ENCODE assay signal across 8 mouse cellular contexts in genomic region chr5:53258038-53258786, GRCm38 (mm10). TPM values are rescaled to one million over a fixed set of nuclear protein-coding genes. Genes with fewer than 3 reads are reported as not detected.
DNase-seq lines count a peak whose midpoint lies in the region; ATAC-seq and TF ChIP-seq lines count a peak whose summit lies in the region.

No protein-coding gene starts in this region.

- H3K27me3 ChIP-seq in forebrain, embryonic 13.5 days = 0 out of 2 replicates have a peak, but pooled peaks cover 2% of the 10 kb centered on the region
- peaks cover 44% of the 10 kb centered on the region for H3K27me3 ChIP-seq in midbrain, embryonic 10.5 days (ENCODE audit: low read depth, poor library complexity, severe bottlenecking)
- no peaks in the 10 kb centered on the region; the same call in 1 of the 2 replicates for H3K27me3 ChIP-seq in stomach, postnatal 0 days (ENCODE audit: control insufficient read depth, insufficient read depth, low read length)

- peak overlapping the region; percentile 67 for H3K27ac ChIP-seq in layer of hippocampus, adult 2 months
- peak overlapping the region; percentile 38; the same call in 1 of the 2 replicates for H3K27ac ChIP-seq in forebrain, embryonic 13.5 days
- H3K27ac ChIP-seq in midbrain, embryonic 10.5 days (replicated peaks) = peak overlapping the region; percentile 81
- H3K27ac ChIP-seq in stomach, postnatal 0 days (replicated peaks) = no peak overlapping the region

- DNase-seq in layer of hippocampus, adult 2 months (ENCODE audit: low spot score in 2 of 2) = no peak
- no peak for DNase-seq in layer of hippocampus, adult 9-11 months
- DNase-seq in brain, embryonic 14.5 days (ENCODE audit: low read depth) = peak; percentile 86
- peak; percentile 26 for DNase-seq in kidney, postnatal 10 days
- DNase-seq in midbrain, embryonic 10.5 days (ENCODE audit: low spot score) = peak; percentile 65
- peak; percentile 26 for DNase-seq in stomach, postnatal 0 days (ENCODE audit: low spot score)
- no peak for DNase-seq in c-Kit-positive CD71-positive TER-119-positive erythroid progenitor cells, embryonic 14.5 days (ENCODE audit: low spot score)

- H3K4me2 ChIP-seq in forebrain, embryonic 13.5 days = peak overlapping the region; percentile 67
- peak overlapping the region; percentile 60 for H3K4me2 ChIP-seq in stomach, postnatal 0 days (replicated peaks; ENCODE audit: low read depth)

- 3% methylated on average over 29 of the region's 29 CpGs for WGBS in forebrain, embryonic 13.5 days
- 7% methylated on average over 29 of the region's 29 CpGs for WGBS in midbrain, embryonic 10.5 days
- 4% methylated on average over 29 of the region's 29 CpGs for WGBS in stomach, postnatal 0 days

- H3K9ac ChIP-seq in forebrain, embryonic 13.5 days = peak overlapping the region; percentile 60
- H3K9ac ChIP-seq in stomach, postnatal 0 days (ENCODE audit: low read length) = peak overlapping the region; percentile 38; the same call in 1 of the 2 replicates

- H3K4me3 ChIP-seq in layer of hippocampus, adult 2 months = peak overlapping the region; percentile 51
- peak overlapping the region; percentile 36 for H3K4me3 ChIP-seq in forebrain, embryonic 13.5 days
- H3K4me3 ChIP-seq in midbrain, embryonic 10.5 days = peak overlapping the region; percentile 52
- peak overlapping the region; percentile 29 for H3K4me3 ChIP-seq in stomach, postnatal 0 days (ENCODE audit: low read depth, low read length)

- TF ChIP-seq EP300 in stomach, postnatal 0 days (optimal IDR thresholded peaks at IDR 0.05) = no peak

- H3K9me3 ChIP-seq in forebrain, embryonic 13.5 days (replicated peaks) = no peaks in the 10 kb centered on the region
- H3K9me3 ChIP-seq in midbrain, embryonic 10.5 days (replicated peaks) = peaks cover 3% of the 10 kb centered on the region; the same call in 1 of the 2 replicates
- H3K9me3 ChIP-seq in stomach, postnatal 0 days (ENCODE audit: control insufficient read depth, low read length) = no peaks in the 10 kb centered on the region

- TF ChIP-seq CTCF in layer of hippocampus, adult 2 months (conservative IDR thresholded peaks at IDR 0.05) = peak; percentile 46
- TF ChIP-seq CTCF in brain, embryonic 14.5 days (IDR thresholded peaks at IDR 0.05; ENCODE audit: borderline replicate concordance, extremely low read depth, insufficient read depth, insufficient read length) = peak; percentile 10; the same call in 1 of the 2 replicates
- peak; percentile 36; the same call in 1 of the 2 replicates for TF ChIP-seq CTCF in stomach, postnatal 0 days (IDR thresholded peaks at IDR 0.05; ENCODE audit: low read depth)

- ATAC-seq in forebrain, embryonic 13.5 days = peak; percentile 64
- ATAC-seq in stomach, postnatal 0 days (ENCODE audit: low FRiP score, low TSS enrichment) = 0 out of 2 replicates have a peak, but pooled peaks have one; percentile 28

- peaks cover 34% of the 10 kb centered on the region for H3K4me1 ChIP-seq in forebrain, embryonic 13.5 days
- H3K4me1 ChIP-seq in midbrain, embryonic 10.5 days = peaks cover 38% of the 10 kb centered on the region
- no peaks in the 10 kb centered on the region for H3K4me1 ChIP-seq in stomach, postnatal 0 days (replicated peaks; ENCODE audit: control insufficient read depth, insufficient read depth)

- TF ChIP-seq POLR2A in brain, embryonic 14.5 days (IDR thresholded peaks at IDR 0.05; ENCODE audit: borderline replicate concordance, extremely low read depth, insufficient read depth, insufficient read length, poor library complexity, severe bottlenecking) = no peak

- H3K36me3 ChIP-seq in forebrain, embryonic 13.5 days (ENCODE audit: poor library complexity, severe bottlenecking) = no peaks in the 10 kb centered on the region
- no peaks in the 10 kb centered on the region for H3K36me3 ChIP-seq in midbrain, embryonic 10.5 days
- H3K36me3 ChIP-seq in stomach, postnatal 0 days (ENCODE audit: control insufficient read depth, insufficient read depth, low read length) = no peaks in the 10 kb centered on the region

RNA-seq across cellular contexts. Expression of gene Smim20, which starts 8.7 kb away (rescaled TPM):
- total RNA-seq in layer of hippocampus, adult 2 months (2021) = 10 to 100 TPM; 41.1 to 43.7 TPM
- polyA plus RNA-seq in brain, embryonic 14.5 days (2012; rRNA removed) = 47.0 and 51.3 TPM in 2 replicates
- 64.8 and 70.7 TPM in 2 replicates for polyA plus RNA-seq in forebrain, embryonic 13.5 days (2015; fragmentation: Nextera tagmentation; extraction: Ambion mirVana)
- 70.9 and 74.1 TPM in 2 replicates for polyA plus RNA-seq in midbrain, embryonic 10.5 days (2016; fragmentation: Nextera tagmentation; extraction: Ambion mirVana)
- polyA plus RNA-seq in stomach, postnatal 0 days (2015; fragmentation: Nextera tagmentation; extraction: Ambion mirVana) = 80.2 and 82.9 TPM in 2 replicates

RNA-seq across cellular contexts. Expression of gene Sel1l3, which starts 44.5 kb away (rescaled TPM):
- 10 to 100 TPM; 38.3 to 40.7 TPM for total RNA-seq in layer of hippocampus, adult 2 months (2021)
- polyA plus RNA-seq in brain, embryonic 14.5 days (2012; rRNA removed) = 15.5 and 17.3 TPM in 2 replicates
- 7.0 and 8.5 TPM in 2 replicates for polyA plus RNA-seq in forebrain, embryonic 13.5 days (2015; fragmentation: Nextera tagmentation; extraction: Ambion mirVana)
- 0.96 and 1.1 TPM in 2 replicates for polyA plus RNA-seq in midbrain, embryonic 10.5 days (2016; fragmentation: Nextera tagmentation; extraction: Ambion mirVana)
- polyA plus RNA-seq in stomach, postnatal 0 days (2015; fragmentation: Nextera tagmentation; extraction: Ambion mirVana) = 10.0 and 11.3 TPM in 2 replicates

Comparison
In these comparisons a context has a peak if more than half of its experiments do, and no peak if none do; other contexts are left out.
1. DNase-seq: peak in brain, embryonic 14.5 days (single experiment), kidney, postnatal 10 days (single experiment), midbrain, embryonic 10.5 days (single experiment) and stomach, postnatal 0 days (single experiment); none in layer of hippocampus, adult 2 months (0 of 2), layer of hippocampus, adult 9-11 months (single experiment) and c-Kit-positive CD71-positive TER-119-positive erythroid progenitor cells, embryonic 14.5 days (single experiment).
2. Peak in every context shown above with its lines, with median percentiles within 50 percentile points of each other: H3K4me3 ChIP-seq and CTCF ChIP-seq.